Mouse (Mus musculus) layer of hippocampus, postnatal 25 days (tissue): Measurements from ENCODE around the gene Ppp3r2. TPM values are rescaled to one million over a fixed set of nuclear protein-coding genes. Genes with fewer than 3 reads are reported as not detected.

Source experiments
- DNase-seq, 2 experiments: peaks; one replicate each; pipeline ENCODE4 v3.0.0; 2022; ENCODE audit warnings: mixed read lengths in 2 of 2, low spot score in 1 of 2; ENCODE audit errors: extremely low spot score in 1 of 2
- total RNA-seq, 2 experiments: library from RNA; stranded (reverse); gene quantifications; 2 replicates each; pipeline ENCODE4 v1.2.3; 2021

Ppp3r2 gene
- total RNA-seq = 1 to 10 TPM in 1 of 2 experiments, under 1 TPM in 1; 0.32 to 1.1 TPM

- DNase-seq = no peak
Observed at GRCm38 (mm10) chr4:49681812-49682211, at the start of gene Ppp3r2. Gene Ppp3r2 (minus strand): TSS chr4:49682024.

- no peak for DNase-seq
Observed at GRCm38 (mm10) chr4:49729326-49729725, 47.5 kb upstream of the Ppp3r2 start.

GRCm38 (mm10) chr4:49723908-49724307 is 42.1 kb upstream of the Ppp3r2 start:
- no peak for DNase-seq

- no peak for DNase-seq
Observed at GRCm38 (mm10) chr4:49691405-49692194, 9.8 kb upstream of the Ppp3r2 start.

GRCm38 (mm10) chr4:49688594-49689288 is 6.9 kb upstream of the Ppp3r2 start:
- DNase-seq = peak; percentile 31 to 41

- DNase-seq = no peak
Observed at GRCm38 (mm10) chr4:49680171-49680875, 1.5 kb downstream of the Ppp3r2 start.

- no peak for DNase-seq
Observed at GRCm38 (mm10) chr4:49676790-49677189, 5.0 kb downstream of the Ppp3r2 start.

GRCm38 (mm10) chr4:49676071-49676470 is 5.8 kb downstream of the Ppp3r2 start:
- DNase-seq = no peak

- DNase-seq = no peak
Observed at GRCm38 (mm10) chr4:49664850-49665249, 17.0 kb downstream of the Ppp3r2 start.

- DNase-seq = no peak
Observed at GRCm38 (mm10) chr4:49662231-49662630, 19.6 kb downstream of the Ppp3r2 start.

- DNase-seq = no peak
Observed at GRCm38 (mm10) chr4:49661664-49662063, 20.2 kb downstream of the Ppp3r2 start.

GRCm38 (mm10) chr4:49659421-49659820 is 22.4 kb downstream of the Ppp3r2 start:
- DNase-seq = no peak

GRCm38 (mm10) chr4:49639913-49640312 is 41.9 kb downstream of the Ppp3r2 start:
- DNase-seq = no peak

- no peak for DNase-seq
Observed at GRCm38 (mm10) chr4:49637821-49638220, 44.0 kb downstream of the Ppp3r2 start.

- no peak for DNase-seq
Observed at GRCm38 (mm10) chr4:49632139-49632481, 49.7 kb downstream of the Ppp3r2 start.

- DNase-seq = peak; percentile 89 to 95
Observed at GRCm38 (mm10) chr4:49631319-49632138, 50.3 kb downstream of the Ppp3r2 start, which contains the start of gene Rnf20. Gene Rnf20 (plus strand): TSS chr4:49632006.

- DNase-seq = no peak
Observed at GRCm38 (mm10) chr4:49628941-49629340, 52.9 kb downstream of the Ppp3r2 start.
